Mouse (Mus musculus) brain, embryonic 14.5 days (tissue): ENCODE results near the gene Zfp277.

Source experiments
- CTCF ChIP-seq: fragments of 200-500 bp; IDR thresholded peaks from 2 replicates; pipeline ENCODE4 v1.5.1; 2012; ENCODE audit warnings: inconsistent platforms, mild to moderate bottlenecking, moderate library complexity, borderline replicate concordance; ENCODE audit not compliant: insufficient read depth, insufficient read length; ENCODE audit errors: extremely low read depth
- POLR2A ChIP-seq: fragments of 200-500 bp; IDR thresholded peaks from 2 replicates; pipeline ENCODE4 v1.6.1; 2012; ENCODE audit warnings: mild to moderate bottlenecking, inconsistent platforms, borderline replicate concordance; ENCODE audit not compliant: poor library complexity, insufficient read depth, insufficient read length, severe bottlenecking; ENCODE audit errors: extremely low read depth

DNA sequence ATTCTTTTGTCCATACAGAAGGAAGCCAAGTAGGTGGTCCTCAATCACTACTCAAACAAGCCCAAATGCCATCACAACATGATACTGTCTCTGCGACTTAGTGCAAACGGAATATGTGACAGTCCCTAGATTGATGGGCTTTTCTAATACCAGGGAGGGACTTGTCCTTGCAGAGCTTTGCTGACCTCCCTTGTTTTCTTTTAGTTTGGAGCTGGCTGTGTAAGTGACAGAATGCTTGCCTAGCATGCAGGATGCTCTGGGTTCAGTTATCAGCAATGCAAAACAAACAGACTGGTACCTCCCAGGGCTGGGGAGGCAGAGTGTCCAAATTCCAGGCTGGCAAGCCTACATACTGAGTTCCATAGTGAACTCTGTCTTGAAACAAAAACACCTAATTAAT is 7.7 kb downstream of the Zfp277 start:
- TF ChIP-seq CTCF (no peak), POLR2A (no peak)
